Mouse (Mus musculus): Measurements from ENCODE around the gene Sorcs2. TPM values are rescaled to one million over a fixed set of nuclear protein-coding genes. Genes with fewer than 3 reads are reported as not detected.

Gene Sorcs2
- polyA plus RNA-seq, 1 experiment from 2014 or later, result 3.1 TPM

DNA sequence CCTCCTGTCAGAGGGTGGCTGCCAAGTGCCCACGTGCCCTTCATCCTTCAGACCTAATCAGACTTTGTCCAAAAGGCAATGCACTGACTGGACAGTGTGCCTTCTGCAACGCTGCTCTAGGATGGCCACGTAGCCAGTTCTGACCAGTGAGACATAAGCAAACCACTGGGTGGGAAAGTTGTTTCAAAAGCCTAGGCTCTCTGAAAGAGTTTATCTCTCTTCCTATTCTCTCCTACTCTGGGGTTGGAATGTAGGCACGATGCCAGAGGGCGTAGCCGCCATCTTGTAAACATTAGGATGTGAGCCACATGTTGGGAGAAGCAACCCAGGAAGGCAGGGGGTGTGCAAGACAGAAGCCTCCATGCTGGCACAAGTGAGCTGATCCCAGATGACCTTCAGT, 44.3 kb downstream of the Sorcs2 start:
- H3K27ac ChIP-seq (replicated peaks), result no peak overlapping the region
- no peak overlapping the region for H3K4me3 ChIP-seq (ENCODE audit: low read depth, low read length)
- H3K9me3 ChIP-seq (ENCODE audit: control insufficient read depth, low read length), result no peaks in the 10 kb centered on the region
- 36% methylated on average over 6 of the region's 6 CpGs for WGBS
- no peak overlapping the region for H3K4me2 ChIP-seq (replicated peaks; ENCODE audit: low read depth)
- ATAC-seq (ENCODE audit: low FRiP score, low TSS enrichment), result peak; percentile 58
- DNase-seq (ENCODE audit: low spot score), result peak; percentile 46
- no peak for TF ChIP-seq EP300 (optimal IDR thresholded peaks at IDR 0.05)
- TF ChIP-seq CTCF (IDR thresholded peaks at IDR 0.05; ENCODE audit: low read depth), result no peak
- H3K27me3 ChIP-seq (ENCODE audit: control insufficient read depth, insufficient read depth, low read length), result no peaks in the 10 kb centered on the region
- H3K36me3 ChIP-seq (ENCODE audit: control insufficient read depth, insufficient read depth, low read length), result no peaks in the 10 kb centered on the region
- H3K9ac ChIP-seq (ENCODE audit: low read length), result no peak overlapping the region
- no peaks in the 10 kb centered on the region; the same call in 1 of the 2 replicates for H3K4me1 ChIP-seq (replicated peaks; ENCODE audit: control insufficient read depth, insufficient read depth)

DNA sequence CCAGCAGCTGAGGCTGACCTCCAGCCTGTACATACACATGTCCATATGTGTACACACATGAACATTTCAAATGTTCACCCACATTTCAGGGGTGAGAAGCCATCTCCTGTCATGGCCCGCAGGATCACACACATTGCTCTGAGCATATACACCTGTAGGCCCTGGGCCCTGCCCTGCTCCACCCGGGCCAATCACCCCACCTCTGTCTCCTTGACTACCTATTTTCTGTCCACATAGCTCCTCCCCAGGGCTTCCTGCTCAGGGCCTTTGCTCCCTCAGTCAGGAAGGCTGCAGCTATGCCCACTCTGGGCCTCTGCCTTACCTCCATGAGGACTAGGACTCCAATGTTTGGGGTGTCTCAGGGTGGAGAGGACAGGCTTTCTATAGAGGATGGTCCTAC, 44.7 kb downstream of the Sorcs2 start:
- no peak overlapping the region for H3K4me2 ChIP-seq (replicated peaks; ENCODE audit: low read depth)
- 64% methylated on average over 2 of the region's 2 CpGs for WGBS
- no peaks in the 10 kb centered on the region; the same call in 1 of the 2 replicates for H3K4me1 ChIP-seq (replicated peaks; ENCODE audit: control insufficient read depth, insufficient read depth)
- TF ChIP-seq CTCF (IDR thresholded peaks at IDR 0.05; ENCODE audit: low read depth), result no peak
- no peak for TF ChIP-seq EP300 (optimal IDR thresholded peaks at IDR 0.05)
- ATAC-seq (ENCODE audit: low FRiP score, low TSS enrichment) (peak; percentile 70), DNase-seq (ENCODE audit: low spot score) (peak; percentile 52)
- no peaks in the 10 kb centered on the region for H3K27me3 ChIP-seq (ENCODE audit: control insufficient read depth, insufficient read depth, low read length)
- no peak overlapping the region for H3K27ac ChIP-seq (replicated peaks)
- no peak overlapping the region for H3K4me3 ChIP-seq (ENCODE audit: low read depth, low read length)
- no peak overlapping the region for H3K9ac ChIP-seq (ENCODE audit: low read length)
- no peaks in the 10 kb centered on the region for H3K9me3 ChIP-seq (ENCODE audit: control insufficient read depth, low read length)
- H3K36me3 ChIP-seq (ENCODE audit: control insufficient read depth, insufficient read depth, low read length), result no peaks in the 10 kb centered on the region

DNA sequence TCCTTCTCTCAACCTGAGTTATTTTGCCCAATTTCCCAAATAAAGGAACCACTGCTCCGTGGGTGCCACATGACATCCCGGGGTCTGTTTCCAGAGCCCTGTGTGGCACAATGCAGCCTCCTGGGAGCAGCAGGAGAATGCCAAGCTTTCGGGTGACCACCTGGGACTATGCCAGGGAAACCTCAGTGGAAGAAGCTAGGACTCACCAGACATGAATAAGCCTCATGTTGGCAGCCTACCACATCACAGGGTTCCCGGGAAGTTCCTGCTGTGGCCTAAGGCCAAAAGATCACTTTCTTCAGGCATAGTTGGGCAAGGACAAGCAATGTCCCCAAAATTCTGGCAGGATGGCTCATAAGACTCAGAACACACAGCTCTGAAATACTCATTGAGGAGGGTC, 51.2 kb downstream of the Sorcs2 start:
- Histone ChIP-seq H3K36me3 (ENCODE audit: control insufficient read depth, insufficient read depth, low read length) (no peaks in the 10 kb centered on the region), H3K9me3 (ENCODE audit: control insufficient read depth, low read length) (no peaks in the 10 kb centered on the region), H3K9ac (ENCODE audit: low read length) (no peak overlapping the region), H3K27ac (replicated peaks) (no peak overlapping the region), H3K4me1 (replicated peaks; ENCODE audit: control insufficient read depth, insufficient read depth) (no peaks in the 10 kb centered on the region), H3K27me3 (ENCODE audit: control insufficient read depth, insufficient read depth, low read length) (no peaks in the 10 kb centered on the region), H3K4me2 (replicated peaks; ENCODE audit: low read depth) (no peak overlapping the region), H3K4me3 (ENCODE audit: low read depth, low read length) (no peak overlapping the region)
- WGBS, result 87% methylated on average over 4 of the region's 4 CpGs
- DNase-seq (ENCODE audit: low spot score), result no peak
- no peak for ATAC-seq (ENCODE audit: low FRiP score, low TSS enrichment)
- no peak for TF ChIP-seq CTCF (IDR thresholded peaks at IDR 0.05; ENCODE audit: low read depth)
- TF ChIP-seq EP300 (optimal IDR thresholded peaks at IDR 0.05), result no peak

DNA sequence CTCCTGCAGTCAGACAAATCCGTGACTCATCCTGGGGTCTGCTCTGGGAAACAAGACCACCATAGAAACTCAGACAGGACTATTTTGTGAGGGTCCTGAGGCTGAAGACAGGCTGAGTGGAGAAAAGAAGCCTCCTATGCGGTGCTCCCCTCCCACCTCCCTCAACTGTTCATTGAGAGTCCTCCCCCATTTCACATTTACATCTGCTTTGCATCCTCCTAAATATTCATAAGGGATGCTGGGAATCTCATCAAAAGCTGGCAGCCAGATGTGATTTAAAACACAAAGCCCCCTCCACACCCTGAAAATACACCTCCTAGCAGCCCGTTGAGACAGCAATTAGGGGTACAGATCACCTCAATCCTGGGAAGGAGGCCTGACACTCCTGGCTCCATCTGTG, 58.7 kb downstream of the Sorcs2 start:
- 73% methylated on average over 3 of the region's 3 CpGs for WGBS
- Histone ChIP-seq H3K27ac (replicated peaks) (no peak overlapping the region), H3K4me3 (ENCODE audit: low read depth, low read length) (no peak overlapping the region), H3K27me3 (ENCODE audit: control insufficient read depth, insufficient read depth, low read length) (no peaks in the 10 kb centered on the region), H3K9me3 (ENCODE audit: control insufficient read depth, low read length) (no peaks in the 10 kb centered on the region), H3K4me1 (replicated peaks; ENCODE audit: control insufficient read depth, insufficient read depth) (no peaks in the 10 kb centered on the region), H3K36me3 (ENCODE audit: control insufficient read depth, insufficient read depth, low read length) (no peaks in the 10 kb centered on the region), H3K4me2 (replicated peaks; ENCODE audit: low read depth) (no peak overlapping the region), H3K9ac (ENCODE audit: low read length) (no peak overlapping the region)
- ATAC-seq (ENCODE audit: low FRiP score, low TSS enrichment) (no peak), DNase-seq (ENCODE audit: low spot score) (no peak)
- no peak for TF ChIP-seq CTCF (IDR thresholded peaks at IDR 0.05; ENCODE audit: low read depth)
- no peak for TF ChIP-seq EP300 (optimal IDR thresholded peaks at IDR 0.05)

DNA sequence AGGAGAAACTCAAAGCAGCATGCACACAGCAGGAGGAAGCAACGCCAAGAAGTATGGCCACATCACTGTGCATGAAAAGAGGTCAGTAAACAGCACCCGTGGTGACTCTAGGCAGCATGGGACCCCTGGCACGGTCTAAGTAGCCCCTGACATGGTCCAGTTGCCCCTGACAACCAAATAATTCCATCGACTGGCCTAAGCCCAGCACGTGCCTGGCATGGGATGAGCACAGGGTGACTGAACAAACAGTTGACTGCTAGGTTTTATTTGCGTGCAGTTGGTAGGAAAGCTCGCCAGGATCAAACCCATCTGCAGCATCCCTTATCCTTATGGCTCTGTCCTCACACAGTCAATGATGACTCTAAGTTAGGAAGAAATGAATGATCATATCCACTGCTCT, 61.7 kb downstream of the Sorcs2 start:
- Histone ChIP-seq H3K4me2 (replicated peaks; ENCODE audit: low read depth) (no peak overlapping the region), H3K27ac (replicated peaks) (0 out of 2 replicates have a peak overlapping the region, but pooled peaks have one; percentile 18), H3K4me1 (replicated peaks; ENCODE audit: control insufficient read depth, insufficient read depth) (no peaks in the 10 kb centered on the region), H3K9ac (ENCODE audit: low read length) (no peak overlapping the region), H3K9me3 (ENCODE audit: control insufficient read depth, low read length) (no peaks in the 10 kb centered on the region), H3K4me3 (ENCODE audit: low read depth, low read length) (no peak overlapping the region), H3K36me3 (ENCODE audit: control insufficient read depth, insufficient read depth, low read length) (no peaks in the 10 kb centered on the region), H3K27me3 (ENCODE audit: control insufficient read depth, insufficient read depth, low read length) (no peaks in the 10 kb centered on the region)
- WGBS, result 56% methylated on average over 7 of the region's 7 CpGs
- ATAC-seq (ENCODE audit: low FRiP score, low TSS enrichment), result no peak
- TF ChIP-seq EP300 (optimal IDR thresholded peaks at IDR 0.05), result no peak
- TF ChIP-seq CTCF (IDR thresholded peaks at IDR 0.05; ENCODE audit: low read depth), result no peak
- DNase-seq (ENCODE audit: low spot score), result no peak

DNA sequence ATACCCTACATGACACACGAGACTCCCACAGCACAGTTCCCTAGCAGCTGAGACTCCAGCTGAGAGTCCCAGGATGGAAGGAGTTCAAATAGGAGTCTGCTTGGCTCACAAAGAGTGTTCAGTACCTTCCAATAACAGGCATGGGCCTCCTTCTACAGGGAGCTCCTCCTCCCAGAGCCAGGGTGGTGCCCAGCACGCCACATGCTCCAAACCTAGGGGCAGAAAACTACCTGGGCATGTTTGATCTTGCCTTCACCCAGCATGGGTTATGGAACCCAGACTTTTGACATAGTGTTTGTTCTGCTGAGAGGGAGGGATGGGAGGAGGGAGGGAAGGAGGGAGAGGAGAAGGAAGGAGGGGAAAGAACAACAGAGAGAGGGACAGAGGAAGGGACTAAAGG, 62.3 kb downstream of the Sorcs2 start:
- WGBS, result 54% methylated on average over 2 of the region's 2 CpGs
- no peak for ATAC-seq (ENCODE audit: low FRiP score, low TSS enrichment)

More for the DNA sequence above, 62.3 kb downstream of the Sorcs2 start:
- H3K27ac ChIP-seq (replicated peaks), result peak overlapping the region; percentile 30; the same call in 1 of the 2 replicates
- no peaks in the 10 kb centered on the region for H3K36me3 ChIP-seq (ENCODE audit: control insufficient read depth, insufficient read depth, low read length)
- no peak overlapping the region for H3K9ac ChIP-seq (ENCODE audit: low read length)
- no peak overlapping the region for H3K4me3 ChIP-seq (ENCODE audit: low read depth, low read length)
- no peak overlapping the region for H3K4me2 ChIP-seq (replicated peaks; ENCODE audit: low read depth)
- H3K27me3 ChIP-seq (ENCODE audit: control insufficient read depth, insufficient read depth, low read length), result no peaks in the 10 kb centered on the region
- DNase-seq (ENCODE audit: low spot score), result no peak
- no peaks in the 10 kb centered on the region for H3K9me3 ChIP-seq (ENCODE audit: control insufficient read depth, low read length)
- TF ChIP-seq CTCF (IDR thresholded peaks at IDR 0.05; ENCODE audit: low read depth) (no peak), EP300 (optimal IDR thresholded peaks at IDR 0.05) (no peak)
- no peaks in the 10 kb centered on the region for H3K4me1 ChIP-seq (replicated peaks; ENCODE audit: control insufficient read depth, insufficient read depth)

Data from stomach, postnatal 0 days (tissue).